ENCODE assay signal across 12 mouse cellular contexts in genomic region chr17:66701358-66702184, GRCm38 (mm10).
DNase-seq lines count a peak whose midpoint lies in the region; ATAC-seq and TF ChIP-seq lines count a peak whose summit lies in the region.
"Had no signal": no experiment of that assay in that cellular context is flagged by ENCODE, and none has a peak within 500 bp of the region (broad histone marks: within the 10 kb centered on the region; RNA-seq: fewer than 3 reads in every experiment).

No protein-coding gene starts in this region.

- no peak overlapping the region for H3K27ac ChIP-seq in kidney, adult 2 months (ENCODE audit: insufficient read depth, low read depth, low read length)
- 0 out of 2 replicates have a peak overlapping the region, but pooled peaks have one; percentile 2 for H3K27ac ChIP-seq in neural tube, embryonic 13.5 days (replicated peaks)
- peak overlapping the region; percentile 29 for H3K27ac ChIP-seq in olfactory bulb, adult 2 months (ENCODE audit: insufficient read depth, low read depth, low read length)
- H3K27ac ChIP-seq: liver, embryonic 15.5 days had no signal

- TF ChIP-seq CTCF in kidney, adult 2 months (conservative IDR thresholded peaks at IDR 0.05; ENCODE audit: insufficient read depth, insufficient read length, low read depth, low read length) = no peak
- no peak for TF ChIP-seq CTCF in olfactory bulb, adult 2 months (IDR thresholded peaks at IDR 0.05; ENCODE audit: insufficient read depth, low read depth, low read length)

- H3K9me3 ChIP-seq in neural tube, embryonic 13.5 days = no peaks in the 10 kb centered on the region
- H3K9me3 ChIP-seq: liver, embryonic 15.5 days had no signal

- intact Hi-C loops in gastrocnemius, postnatal 36 days (cut with DNase I) = no loop called here

- no peaks in the 10 kb centered on the region for H3K27me3 ChIP-seq in kidney, adult 2 months (replicated peaks; ENCODE audit: control insufficient read depth, insufficient read depth, low read length)
- no peaks in the 10 kb centered on the region for H3K27me3 ChIP-seq in neural tube, embryonic 13.5 days
- H3K27me3 ChIP-seq: liver, embryonic 15.5 days had no signal

- H3K9ac ChIP-seq in neural tube, embryonic 13.5 days = no peak overlapping the region
- H3K9ac ChIP-seq: liver, embryonic 15.5 days had no signal

- no peak overlapping the region for H3K4me2 ChIP-seq in neural tube, embryonic 13.5 days
- H3K4me2 ChIP-seq: liver, embryonic 15.5 days had no signal

- H3K36me3 ChIP-seq in kidney, adult 2 months (ENCODE audit: control insufficient read depth, insufficient read depth, low read length) = no peaks in the 10 kb centered on the region
- H3K36me3 ChIP-seq in neural tube, embryonic 13.5 days = no peaks in the 10 kb centered on the region
- H3K36me3 ChIP-seq: liver, embryonic 15.5 days had no signal

- no peak for TF ChIP-seq POLR2A in kidney, adult 2 months (IDR thresholded peaks at IDR 0.05; ENCODE audit: low read depth, low read length)
- TF ChIP-seq POLR2A in olfactory bulb, adult 2 months (IDR thresholded peaks at IDR 0.05; ENCODE audit: insufficient read depth, low read depth, low read length) = no peak

- WGBS in kidney, adult 2 months = 48% methylated on average over 11 of the region's 11 CpGs
- WGBS in neural tube, embryonic 13.5 days = 51% methylated on average over 11 of the region's 11 CpGs
- 29% methylated on average over 11 of the region's 11 CpGs for WGBS in olfactory bulb, adult 2 months

- no peak overlapping the region for H3K4me3 ChIP-seq in kidney, adult 2 months (ENCODE audit: insufficient read depth, low read depth, low read length)
- no peak overlapping the region for H3K4me3 ChIP-seq in neural tube, embryonic 13.5 days
- no peak overlapping the region for H3K4me3 ChIP-seq in olfactory bulb, adult 2 months (ENCODE audit: insufficient read depth, low read depth, low read length)
- H3K4me3 ChIP-seq: liver, embryonic 15.5 days had no signal

- peak; percentile 9 for DNase-seq in adrenal gland, postnatal 14 days
- no peak for DNase-seq in adrenal gland, adult 2 months
- peak; percentile 4 for DNase-seq in kidney, adult 2 months
- no peak for DNase-seq in kidney, adult 8-10 months
- DNase-seq in neural tube, embryonic 10.5 days (ENCODE audit: extremely low spot score, low spot score) = no peak
- no peak for DNase-seq in gastrocnemius, postnatal 36 days
- DNase-seq: cerebellum, adult 2 months; spleen, adult 18-20 months had no signal

- H3K4me1 ChIP-seq in kidney, adult 2 months (ENCODE audit: control insufficient read depth, insufficient read depth, low read length) = no peaks in the 10 kb centered on the region
- H3K4me1 ChIP-seq in neural tube, embryonic 13.5 days (replicated peaks) = peaks cover 28% of the 10 kb centered on the region
- peaks cover 9% of the 10 kb centered on the region for H3K4me1 ChIP-seq in olfactory bulb, adult 2 months (ENCODE audit: control insufficient read depth, insufficient read depth, low read length)
- H3K4me1 ChIP-seq: liver, embryonic 15.5 days had no signal

- ATAC-seq in neural tube, embryonic 13.5 days (ENCODE audit: low read depth) = peak; percentile 47
- ATAC-seq: forebrain, embryonic 16.5 days had no signal

Comparison
In these comparisons a context has a peak if more than half of its experiments do, and no peak if none do; other contexts are left out.
1. DNase-seq: peak in adrenal gland, postnatal 14 days (single experiment) and kidney, adult 2 months (single experiment); none in adrenal gland, adult 2 months (single experiment), kidney, adult 8-10 months (0 of 2), neural tube, embryonic 10.5 days (single experiment) and gastrocnemius, postnatal 36 days (0 of 2).